Mouse (Mus musculus): ENCODE results near the gene Ajuba.

Ajuba gene

DNA sequence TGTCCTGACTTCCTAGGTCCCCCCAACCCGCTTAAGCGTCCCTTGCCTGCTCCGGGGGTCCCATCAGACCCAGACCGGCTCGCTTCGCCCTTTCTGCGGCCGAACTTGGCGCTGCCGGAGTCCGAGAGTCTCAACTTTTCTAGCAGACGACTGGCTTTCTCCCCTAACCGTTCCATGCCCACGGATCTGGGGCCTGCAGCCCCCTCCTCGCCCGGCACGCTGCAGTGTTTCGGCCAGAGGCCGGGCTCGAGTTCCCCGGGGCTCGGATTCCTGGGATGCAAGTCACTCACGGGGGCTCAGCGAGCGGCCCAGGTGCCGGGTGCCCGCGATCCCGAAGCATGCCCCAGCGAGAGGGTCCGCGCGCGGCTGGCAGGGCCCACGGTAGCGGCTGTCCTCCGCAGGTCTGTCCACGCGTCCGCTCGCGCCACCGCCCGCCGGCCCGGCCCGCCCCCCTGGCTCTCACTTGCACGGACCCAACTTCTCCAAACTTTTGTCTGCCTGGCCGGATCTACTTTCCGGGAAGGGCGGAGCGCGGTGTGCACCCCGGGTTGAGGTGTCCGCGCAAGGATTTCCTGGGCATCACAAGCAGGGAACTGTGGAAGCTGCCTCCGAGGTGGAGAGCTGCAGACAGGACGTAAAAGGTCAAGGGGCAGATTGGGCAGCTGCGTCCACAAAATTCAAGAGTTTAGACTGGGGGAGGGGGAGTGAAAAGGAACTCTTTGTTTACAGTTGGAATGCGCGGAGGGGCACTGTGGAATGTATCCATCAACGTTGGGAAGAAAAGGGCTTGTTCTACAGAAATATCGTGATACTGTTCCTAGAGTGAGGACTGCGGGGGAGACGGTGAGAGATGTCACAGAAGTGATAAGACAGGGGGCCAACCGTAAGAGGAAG, at the start of gene Ajuba:
Ajuba (minus strand) TSS at position 470 of the 894 bp plus-strand sequence.
- peak; percentile 99 for DNase-seq

DNA sequence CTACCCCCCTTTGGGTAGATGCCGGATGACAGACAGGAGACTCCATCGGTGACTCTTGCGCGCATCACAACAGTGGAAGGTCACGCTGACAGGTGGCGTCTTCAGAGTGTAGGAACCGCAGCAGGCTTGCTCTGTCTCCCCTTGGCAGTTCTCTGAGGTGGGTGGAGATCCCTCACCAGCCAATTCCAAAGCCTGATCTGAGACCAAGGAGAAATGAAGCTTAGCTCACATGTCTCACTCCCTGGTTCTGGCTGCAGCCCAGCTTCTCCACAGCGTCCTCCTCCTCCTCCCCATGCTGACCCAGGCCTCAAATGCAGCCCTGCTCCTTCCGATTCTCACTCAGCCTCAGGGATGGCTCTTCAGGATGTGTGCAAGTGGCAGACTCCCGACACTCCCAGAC, 47.6 kb upstream of the Ajuba start:
- DNase-seq = no peak

DNA sequence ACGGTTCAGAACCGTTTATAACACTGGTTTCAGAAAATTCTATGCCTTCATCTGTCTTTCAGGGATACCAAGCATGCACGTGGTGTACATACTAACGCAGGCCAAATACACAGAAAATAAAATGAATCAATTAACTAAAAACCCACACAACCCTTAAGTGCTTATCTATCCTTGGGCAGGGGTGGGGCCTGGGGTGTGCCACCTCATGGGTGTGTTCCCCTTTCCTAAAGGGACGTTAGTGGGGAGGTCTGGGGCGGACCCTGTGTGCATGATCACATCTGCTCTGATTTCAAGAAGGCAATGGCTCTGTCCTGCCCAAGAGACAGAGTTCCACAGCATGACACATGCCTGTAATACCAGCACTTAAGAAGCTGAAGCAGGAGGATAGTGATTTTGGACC, 46.0 kb upstream of the Ajuba start:
- DNase-seq = no peak

DNA sequence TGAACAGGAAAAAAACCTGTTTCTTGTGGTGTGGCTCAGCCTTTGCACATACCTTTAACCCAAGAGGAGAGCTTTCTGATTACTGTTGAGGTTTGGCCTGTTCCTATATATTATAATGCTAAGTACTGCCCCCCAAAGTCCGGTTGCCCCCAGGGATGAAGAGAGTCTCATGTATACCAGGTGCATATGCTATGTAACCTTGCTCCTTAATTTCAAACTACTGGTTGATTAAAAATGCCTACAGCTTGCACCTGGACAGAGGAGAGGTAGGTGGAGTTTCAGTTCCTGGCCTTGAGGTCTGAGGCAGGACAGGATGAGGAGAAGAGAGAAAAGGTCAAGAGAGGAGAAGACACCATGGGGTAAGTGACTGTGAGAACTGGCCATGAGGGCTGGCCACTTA, 43.8 kb upstream of the Ajuba start, which contains the start of gene Psmb11:
Psmb11 (plus strand) TSS at position 301 of the 400 bp plus-strand sequence.
- DNase-seq = no peak

DNA sequence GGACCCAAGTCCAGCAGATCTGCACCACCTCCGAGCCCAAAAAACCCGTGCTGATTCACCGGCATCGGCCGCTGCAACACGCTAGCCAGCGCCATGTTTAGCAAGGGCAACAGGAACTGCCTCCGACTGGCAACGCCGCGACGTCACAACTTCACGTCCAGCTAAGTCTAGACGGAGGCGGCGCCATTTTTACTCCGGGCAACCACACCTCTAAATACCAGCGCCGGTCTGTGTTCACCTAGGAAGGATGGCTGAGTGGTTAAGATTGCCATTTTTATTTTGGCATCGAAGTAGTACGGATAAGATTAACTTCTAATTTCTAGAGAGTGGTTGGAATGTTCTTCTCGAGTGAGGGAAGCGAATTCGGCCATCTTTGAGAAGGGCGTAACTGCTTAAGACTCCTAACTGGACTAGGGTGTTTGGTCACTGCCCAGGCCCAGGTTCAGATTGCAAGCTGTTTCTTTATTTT, 40.6 kb upstream of the Ajuba start, which contains the start of gene Psmb5:
Psmb5 (minus strand) TSS at position 126 of the 469 bp plus-strand sequence.
- peak; percentile 99 for DNase-seq

DNA sequence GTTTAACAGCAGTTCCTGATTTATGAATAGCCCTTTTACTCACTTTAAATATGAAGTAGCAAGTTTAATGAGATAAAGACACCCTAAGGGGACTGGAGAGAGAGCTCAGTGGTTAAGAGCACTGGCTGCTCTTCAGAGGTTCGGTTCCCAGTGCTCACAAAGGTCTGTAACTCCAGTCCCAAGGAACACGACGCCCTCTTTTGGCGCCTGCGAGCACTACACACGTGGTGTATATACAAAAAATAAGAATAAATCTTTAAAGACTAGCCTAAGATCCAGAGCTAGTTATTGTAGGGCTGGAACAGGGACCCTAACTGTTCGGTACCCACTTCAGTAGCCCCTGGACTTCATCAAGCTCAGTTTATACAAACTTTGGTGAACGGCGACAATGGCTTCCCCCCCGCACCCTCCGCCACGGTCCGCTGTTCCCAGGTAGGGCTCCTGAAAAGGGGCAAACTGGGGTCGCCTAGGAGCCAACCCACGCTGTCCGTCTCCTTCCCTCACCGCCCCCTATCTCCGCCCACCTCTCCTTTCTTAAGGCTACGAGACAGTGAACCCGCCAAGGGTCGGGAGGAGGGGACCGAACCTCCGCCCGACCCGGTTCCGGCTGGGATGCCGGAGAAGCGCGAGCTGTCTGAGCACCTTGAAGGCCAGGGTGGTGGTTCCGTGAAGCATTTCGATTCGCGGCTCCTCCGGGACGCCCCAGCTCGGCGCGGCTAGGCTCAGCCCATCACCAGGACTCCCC, 40.0 kb upstream of the Ajuba start:
- no peak for DNase-seq

DNA sequence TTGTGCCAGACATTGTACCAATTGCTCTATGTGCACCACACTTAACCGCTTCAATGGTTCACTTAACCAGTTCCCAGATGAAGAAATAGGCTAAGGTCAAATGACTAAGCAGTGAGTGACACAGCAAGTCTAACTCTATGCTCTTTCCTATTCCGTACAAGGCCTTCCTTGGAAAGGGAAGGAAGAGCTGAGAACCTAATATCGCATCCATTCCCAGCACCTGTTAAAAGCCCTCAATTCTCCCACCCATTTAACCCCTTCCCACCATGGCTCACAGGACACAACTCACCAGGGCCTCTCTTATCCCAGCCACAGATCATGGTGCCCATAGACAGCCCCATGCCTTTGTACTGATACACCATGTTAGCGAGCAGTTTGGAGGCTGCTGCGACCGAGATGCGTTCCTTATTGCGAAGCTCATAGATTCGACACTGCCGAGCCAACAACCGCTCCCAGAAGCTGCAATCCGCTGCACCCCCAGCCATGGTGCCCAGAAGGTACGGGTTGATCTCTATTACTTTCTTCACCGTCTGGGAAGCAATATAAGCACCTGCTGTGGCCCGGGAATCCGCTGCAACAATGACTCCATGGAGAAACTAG, 39.0 kb upstream of the Ajuba start:
- DNase-seq = peak; percentile 91

DNA sequence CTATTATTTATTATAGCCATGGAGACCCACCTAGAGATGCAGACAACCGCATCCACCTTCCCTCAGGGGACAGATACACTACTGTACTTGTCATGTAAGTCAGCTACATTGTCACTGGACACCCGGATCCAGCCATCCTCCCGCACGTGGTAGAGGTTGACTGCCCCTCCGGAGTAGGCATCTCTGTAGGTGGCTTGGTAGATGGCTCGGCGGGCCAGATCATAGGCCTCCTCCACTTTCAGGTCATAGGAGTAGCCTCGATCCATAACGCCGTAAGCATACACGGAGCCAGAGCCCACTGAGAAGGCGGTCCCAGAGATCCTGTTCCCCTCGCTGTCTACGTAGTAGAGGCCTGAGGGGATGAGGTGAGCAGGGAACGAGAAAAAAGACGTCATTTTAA, 36.8 kb upstream of the Ajuba start:
- peak; percentile 90 for DNase-seq

DNA sequence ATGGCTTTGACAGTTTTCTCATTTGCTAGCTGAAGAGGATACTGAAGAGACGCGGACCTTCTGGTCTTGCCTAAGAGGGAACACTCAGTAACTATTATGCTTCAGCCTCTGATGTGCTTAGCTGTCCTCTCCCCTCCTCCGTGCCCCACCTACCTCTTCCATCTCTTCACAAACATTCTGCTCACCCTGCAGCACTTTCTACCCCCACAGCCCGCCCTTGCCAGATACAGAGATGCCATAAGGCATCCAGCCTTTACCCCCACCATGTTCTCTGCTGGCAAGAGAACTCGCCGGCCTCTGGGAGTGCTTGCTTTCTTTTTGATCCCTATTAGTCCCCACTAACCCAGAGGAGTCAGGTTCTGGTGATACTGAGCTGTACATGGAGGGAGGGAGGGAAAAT, 33.3 kb upstream of the Ajuba start:
- DNase-seq = no peak

DNA sequence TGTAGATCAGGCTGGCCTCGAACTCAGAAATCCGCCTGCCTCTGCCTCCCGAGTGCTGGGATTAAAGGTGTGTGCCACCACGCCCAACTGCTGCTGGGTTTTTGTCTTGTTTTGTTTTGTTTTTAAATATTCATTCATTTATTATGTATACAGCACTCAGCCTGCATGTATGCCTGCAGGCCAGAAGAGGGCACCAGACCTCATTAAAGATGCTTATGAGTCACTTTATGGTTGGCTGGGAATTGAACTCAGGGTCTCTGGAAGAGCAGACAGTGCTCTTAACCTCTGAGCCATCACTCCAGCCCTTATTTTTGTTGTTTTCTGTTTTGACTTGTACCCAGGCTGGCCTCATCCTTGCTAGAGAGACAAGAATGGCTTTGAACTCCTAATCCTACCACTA, 32.6 kb upstream of the Ajuba start:
- no peak for DNase-seq

DNA sequence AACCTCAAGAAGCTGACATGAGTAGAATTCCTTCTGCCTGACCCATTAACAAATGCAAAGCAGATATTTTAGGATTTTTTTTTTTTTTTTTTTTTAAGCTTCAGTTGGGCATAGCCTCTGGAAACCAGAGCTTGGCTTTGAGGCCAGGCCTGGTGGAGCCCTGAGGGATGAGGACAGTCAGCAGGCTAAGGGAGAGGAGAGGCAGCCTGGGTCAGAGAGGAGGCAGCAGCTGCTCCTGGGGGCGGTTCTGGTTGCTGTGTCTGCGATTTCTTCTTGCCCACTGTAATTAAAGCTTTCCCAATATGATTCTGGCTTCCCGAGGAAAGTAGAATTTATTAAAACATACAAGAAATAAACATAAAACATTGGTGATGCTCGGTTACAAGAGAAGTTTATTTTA, 31.9 kb upstream of the Ajuba start:
- no peak for DNase-seq

DNA sequence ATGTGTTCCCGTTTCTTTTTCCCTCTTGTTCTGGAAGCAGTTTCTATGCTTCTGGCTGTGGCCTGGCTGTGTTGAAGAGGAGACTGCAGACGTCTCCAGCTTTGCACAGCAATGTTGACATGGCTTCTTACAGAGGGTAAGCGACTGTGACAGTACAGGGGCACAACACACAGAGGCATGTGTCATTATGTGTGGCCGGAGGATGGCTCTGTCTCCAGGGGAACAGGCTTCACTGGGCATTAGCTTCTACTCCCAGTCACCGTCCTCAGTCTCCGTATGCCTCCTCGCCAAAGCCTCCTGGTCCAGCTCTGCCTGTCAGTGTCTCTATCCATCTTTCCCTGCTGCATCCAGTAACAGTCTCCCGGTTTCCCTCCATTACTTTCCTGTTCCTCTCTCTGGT, 29.9 kb upstream of the Ajuba start:
- no peak for DNase-seq

DNA sequence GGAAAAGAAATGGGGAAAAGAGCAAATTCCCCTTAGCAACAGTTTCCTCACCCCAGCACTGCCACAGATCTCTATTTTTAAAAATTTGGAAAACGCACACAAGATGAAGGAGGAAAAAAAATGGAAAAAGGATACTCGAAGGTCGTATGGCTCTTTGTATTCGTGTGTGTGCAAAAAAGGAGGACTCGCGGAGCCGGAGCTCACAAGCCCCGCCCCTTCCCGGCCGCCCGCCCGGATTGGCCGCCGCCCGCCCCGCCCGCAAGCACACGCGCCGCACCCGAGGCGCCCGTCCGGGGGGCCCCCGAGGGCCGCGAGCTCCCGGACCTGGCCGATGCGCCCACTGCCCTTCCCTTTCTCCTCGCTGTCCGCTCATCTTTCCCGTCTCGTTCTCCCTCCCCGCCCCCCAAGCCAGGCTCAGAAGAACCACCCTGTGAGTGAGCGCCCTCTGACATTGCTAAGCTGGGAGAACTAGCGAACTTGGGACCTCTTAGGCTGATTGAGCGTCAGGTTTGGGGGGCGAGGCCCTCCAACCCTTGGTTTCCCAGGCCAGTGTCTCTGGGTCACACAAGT, 28.5 kb upstream of the Ajuba start, which contains the start of gene 4931414P19Rik:
4931414P19Rik (minus strand) TSS at position 242 of the 570 bp plus-strand sequence.
- DNase-seq = peak; percentile 98

DNA sequence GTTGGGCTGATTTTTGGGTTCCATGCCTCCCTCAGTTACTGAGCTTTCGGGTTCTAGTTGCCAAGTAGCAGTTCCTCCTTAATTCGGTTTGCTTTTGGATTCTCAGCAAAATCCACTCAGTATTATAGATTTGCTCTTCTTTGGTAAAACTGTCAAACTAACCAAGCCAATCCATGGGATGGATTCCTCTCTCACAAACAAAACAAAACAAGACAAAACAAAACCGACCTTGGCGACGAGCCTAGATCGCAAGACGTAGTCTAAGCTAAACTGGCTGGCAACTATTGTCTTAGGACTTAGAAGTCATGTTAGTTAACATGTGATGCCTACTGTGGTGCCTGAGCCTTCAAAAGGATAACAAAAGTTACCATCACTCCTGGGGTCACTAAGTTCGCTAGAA, 26.3 kb upstream of the Ajuba start:
- DNase-seq = no peak

DNA sequence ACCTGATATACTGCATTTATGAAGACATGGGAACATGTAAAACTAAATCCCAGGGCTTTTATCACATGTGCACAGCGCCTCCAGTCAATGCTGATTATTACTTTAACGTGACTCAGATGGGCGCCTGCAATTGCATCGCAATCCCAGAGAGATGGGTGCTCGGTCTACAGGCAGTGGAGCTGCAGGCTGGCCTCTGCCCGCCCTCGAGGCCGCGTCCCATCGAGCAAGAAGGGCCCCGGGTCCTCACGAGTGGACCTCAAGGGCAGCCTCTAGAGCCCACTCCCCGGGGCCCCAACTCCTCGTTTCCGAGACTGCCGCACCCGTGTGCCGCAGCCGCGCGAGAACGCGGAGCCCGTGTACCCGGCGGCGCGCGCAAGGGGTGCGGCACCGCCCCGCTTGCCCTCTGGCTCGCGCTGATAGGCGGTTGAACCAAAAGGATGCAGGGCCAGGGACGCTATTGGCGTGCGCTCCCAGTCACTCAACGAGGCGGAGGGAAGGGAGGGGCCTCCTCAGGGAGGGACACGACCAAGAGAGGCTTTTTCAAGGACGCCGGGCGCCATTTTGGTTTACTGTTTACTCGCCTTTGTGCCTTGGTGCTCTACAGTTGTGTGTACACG, 25.8 kb upstream of the Ajuba start:
- DNase-seq = peak; percentile 100

DNA sequence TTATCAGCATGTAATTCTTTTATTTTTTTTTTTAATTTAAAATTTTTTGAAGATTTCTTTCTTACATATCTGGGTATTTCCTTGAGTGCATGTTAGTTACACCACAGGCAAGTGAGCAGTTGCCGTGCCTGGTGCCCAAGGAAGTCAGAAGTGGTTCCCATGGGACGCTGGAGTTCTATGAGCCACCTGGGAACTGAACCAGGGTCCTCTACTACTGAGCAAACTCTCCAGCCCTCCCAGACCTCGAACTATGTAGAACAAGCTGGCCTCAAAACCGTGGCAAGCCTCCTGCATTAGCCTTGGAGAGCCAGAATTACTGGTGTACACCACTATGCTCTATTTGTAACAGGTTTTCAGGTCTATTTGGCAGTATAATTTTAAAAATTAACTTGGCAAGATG, 25.3 kb upstream of the Ajuba start:
- peak; percentile 90 for DNase-seq

DNA sequence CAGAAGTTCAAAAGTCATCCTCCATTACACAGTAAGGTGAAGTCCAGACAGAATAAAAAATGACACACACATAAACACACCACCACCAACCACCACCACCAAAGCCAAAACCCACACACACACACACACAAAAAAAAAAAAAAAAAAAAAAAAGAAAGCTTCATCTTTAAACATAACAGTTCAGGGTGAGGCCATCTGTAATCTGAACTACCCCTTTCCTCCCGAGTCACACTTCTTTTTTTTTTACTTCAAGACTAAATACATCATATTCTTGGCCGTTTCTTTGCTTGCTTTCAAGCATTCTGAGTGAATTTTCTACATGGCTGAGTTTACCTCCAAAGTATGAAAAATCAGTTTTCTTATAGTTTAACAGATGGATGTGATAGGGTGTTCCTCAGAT, 24.2 kb upstream of the Ajuba start:
- no peak for DNase-seq

DNA sequence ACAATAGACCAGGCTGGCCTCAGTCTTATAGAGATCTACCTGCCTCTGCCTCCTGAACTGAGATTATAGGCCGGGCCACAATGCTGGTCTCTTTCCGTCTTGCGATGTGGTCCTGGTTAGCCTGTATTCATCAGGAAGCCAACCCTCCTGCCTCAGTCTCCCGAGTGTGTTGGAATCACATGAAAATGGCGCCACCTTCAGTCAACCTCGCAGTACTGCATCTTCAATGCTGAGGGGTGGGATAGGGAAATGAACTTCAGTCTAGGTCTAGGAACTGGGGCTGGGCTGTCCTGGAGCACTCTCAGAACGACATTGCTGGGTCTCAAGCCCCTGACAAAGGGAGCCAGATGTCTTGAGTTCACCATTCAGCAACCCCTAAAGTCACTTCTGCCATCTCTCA, 19.7 kb upstream of the Ajuba start:
- peak; percentile 84 for DNase-seq

DNA sequence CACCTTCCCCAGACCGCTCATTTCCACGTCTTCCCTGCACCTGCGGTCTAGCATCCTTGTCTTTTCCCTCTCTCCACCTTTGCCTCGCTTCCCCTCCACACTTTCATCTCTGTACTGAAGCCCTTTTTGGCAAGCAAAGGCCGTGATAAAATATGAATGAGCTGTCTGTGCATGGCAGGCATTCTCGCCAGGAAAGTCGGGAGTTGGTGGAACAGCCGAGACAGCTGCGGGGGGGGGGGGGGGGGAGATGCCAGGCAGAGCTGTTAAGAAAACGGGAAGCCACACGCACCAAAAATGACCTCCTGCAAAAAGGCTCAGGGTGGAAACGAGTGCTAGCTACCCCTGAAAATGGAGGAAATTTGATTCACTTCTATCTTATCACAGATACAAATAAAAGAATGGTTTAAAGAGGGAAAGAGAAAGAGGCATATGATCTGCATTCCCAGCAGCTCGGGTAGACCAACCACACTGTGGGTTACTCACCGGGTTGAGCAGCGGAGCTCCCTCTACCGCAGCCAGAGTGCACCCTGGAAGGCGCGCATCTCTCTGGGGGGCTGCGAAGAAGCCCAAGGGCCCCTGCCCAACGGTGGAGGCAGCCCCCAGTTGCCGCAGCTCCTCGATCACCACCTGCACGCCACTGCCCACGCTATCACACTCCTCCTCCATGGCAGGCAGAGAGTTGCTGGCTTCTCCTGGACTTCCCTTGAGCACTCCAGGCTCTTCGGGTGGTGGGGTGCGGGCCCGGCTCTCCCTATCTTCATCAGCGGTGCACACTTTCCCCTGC, 17.5 kb upstream of the Ajuba start:
- DNase-seq = no peak

DNA sequence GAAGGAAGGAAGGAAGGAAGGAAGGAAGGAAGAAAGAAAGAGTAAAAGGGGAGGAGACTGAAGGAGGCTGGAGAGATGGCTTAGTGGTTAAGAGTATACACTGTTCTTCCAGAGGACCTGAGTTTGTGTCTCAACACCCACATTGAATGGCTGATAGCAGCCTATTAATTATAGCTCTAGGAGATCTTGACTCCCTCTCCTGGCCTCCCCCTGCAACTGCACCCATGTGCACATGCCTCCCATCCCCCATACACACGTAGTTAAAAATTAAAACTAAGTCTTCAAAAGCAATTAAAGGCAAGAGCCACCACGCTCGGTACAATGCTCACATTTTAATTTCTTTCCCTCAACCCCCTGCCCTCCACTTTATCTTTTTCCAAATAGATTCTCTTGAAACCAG, 16.7 kb upstream of the Ajuba start:
- no peak for DNase-seq

DNA sequence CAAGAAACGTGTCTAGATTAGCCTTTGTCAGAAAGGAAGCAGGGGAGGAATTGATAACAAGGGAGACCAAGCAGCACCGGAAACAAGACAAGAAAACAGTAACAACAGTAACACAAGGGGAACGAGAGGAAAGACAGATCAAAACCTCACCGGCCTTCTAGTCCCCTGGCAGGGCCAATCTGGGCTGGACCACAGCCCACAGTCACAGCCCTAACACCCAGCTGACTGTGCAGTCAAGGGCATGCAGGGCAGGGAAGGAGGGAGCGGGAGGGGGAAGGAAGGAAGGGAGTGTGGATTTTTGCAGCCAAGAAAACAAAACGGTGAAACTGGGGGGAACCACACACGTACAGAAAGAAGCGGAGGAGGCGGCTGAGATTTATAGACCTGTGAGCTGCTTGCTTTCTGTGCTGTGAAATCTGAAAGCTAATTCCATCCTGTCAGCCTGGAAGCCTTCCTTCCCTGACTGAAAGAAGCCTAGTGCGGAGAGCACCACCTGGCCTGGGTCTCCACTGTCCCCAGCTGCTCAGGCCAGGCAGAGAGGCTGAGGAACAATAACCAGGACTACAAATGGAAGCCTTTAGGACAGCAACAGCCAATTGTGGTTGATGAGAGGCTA, 15.1 kb upstream of the Ajuba start:
- peak; percentile 96 for DNase-seq

Data from heart, adult 11 months (tissue).